Mouse (Mus musculus): ENCODE results near the gene Mrps14. TPM values are rescaled to one million over a fixed set of nuclear protein-coding genes. Genes with fewer than 3 reads are reported as not detected.
A peak's percentile ranks its signal among the peaks of the same experiment; 100 is the strongest.

The Mrps14 gene
- polyA plus RNA-seq, 1 experiment, result 11.2 TPM

- Histone ChIP-seq H3K4me1 (ENCODE audit: control insufficient read depth, insufficient read depth, insufficient read length, low read length) (peaks cover 3% of the 10 kb centered on the region; the same call in 1 of the 2 replicates), H3K36me3 (ENCODE audit: control insufficient read depth, insufficient read depth, low read length) (peaks cover 18% of the 10 kb centered on the region), H3K27ac (ENCODE audit: insufficient read depth, low read depth, low read length) (no peak overlapping the region), H3K27me3 (ENCODE audit: control insufficient read depth, insufficient read depth, low read length) (no peaks in the 10 kb centered on the region), H3K4me3 (ENCODE audit: low read depth, low read length) (no peak overlapping the region)
- WGBS, result 28% methylated on average over 3 of the region's 3 CpGs
- TF ChIP-seq CTCF (IDR thresholded peaks at IDR 0.05; ENCODE audit: extremely low read depth, insufficient read length, insufficient replicate concordance, low read depth, low read length), result no peak
- no peak for TF ChIP-seq POLR2A (IDR thresholded peaks at IDR 0.05; ENCODE audit: low read depth, low read length)
These were observed 15.6 kb downstream of the Mrps14 start for GRCm38 (mm10) chr1:160210566-160210965.

GRCm38 (mm10) chr1:160211597-160212122 lies 16.6 kb downstream of the Mrps14 start:
- WGBS, result under 1% methylated on average over 8 of the region's 8 CpGs
- Histone ChIP-seq H3K4me1 (ENCODE audit: control insufficient read depth, insufficient read depth, insufficient read length, low read length) (peaks cover 3% of the 10 kb centered on the region; the same call in 1 of the 2 replicates), H3K27ac (ENCODE audit: insufficient read depth, low read depth, low read length) (peak overlapping the region; percentile 75), H3K4me3 (ENCODE audit: low read depth, low read length) (peak overlapping the region; percentile 86; the same call in 1 of the 2 replicates), H3K36me3 (ENCODE audit: control insufficient read depth, insufficient read depth, low read length) (peaks cover 9% of the 10 kb centered on the region), H3K27me3 (ENCODE audit: control insufficient read depth, insufficient read depth, low read length) (no peaks in the 10 kb centered on the region)
- no peak for TF ChIP-seq CTCF (IDR thresholded peaks at IDR 0.05; ENCODE audit: extremely low read depth, insufficient read length, insufficient replicate concordance, low read depth, low read length)
- no peak for TF ChIP-seq POLR2A (IDR thresholded peaks at IDR 0.05; ENCODE audit: low read depth, low read length)

- WGBS, result under 1% methylated on average over 45 of the region's 45 CpGs
- Histone ChIP-seq H3K36me3 (ENCODE audit: control insufficient read depth, insufficient read depth, low read length) (peaks cover 7% of the 10 kb centered on the region), H3K27ac (ENCODE audit: insufficient read depth, low read depth, low read length) (peak overlapping the region; percentile 75), H3K27me3 (ENCODE audit: control insufficient read depth, insufficient read depth, low read length) (no peaks in the 10 kb centered on the region), H3K4me3 (ENCODE audit: low read depth, low read length) (peak overlapping the region; percentile 86), H3K4me1 (ENCODE audit: control insufficient read depth, insufficient read depth, insufficient read length, low read length) (peaks cover 3% of the 10 kb centered on the region; the same call in 1 of the 2 replicates)
- TF ChIP-seq POLR2A (IDR thresholded peaks at IDR 0.05; ENCODE audit: low read depth, low read length) (no peak), CTCF (IDR thresholded peaks at IDR 0.05; ENCODE audit: extremely low read depth, insufficient read length, insufficient replicate concordance, low read depth, low read length) (no peak)
These were observed 17.2 kb downstream of the Mrps14 start for GRCm38 (mm10) chr1:160212123-160212691.

GRCm38 (mm10) chr1:160212703-160213669 lies 18.0 kb downstream of the Mrps14 start, which contains the start of gene Cacybp:
TSS of gene Cacybp (minus strand) at chr1:160212875.
- WGBS, result under 1% methylated on average over 73 of the region's 76 CpGs
- H3K27ac ChIP-seq (ENCODE audit: insufficient read depth, low read depth, low read length), result peak within 1 kb of the TSS; percentile 96
- H3K4me3 ChIP-seq (ENCODE audit: low read depth, low read length), result peak within 1 kb of the TSS; percentile 86
- no peaks in the 10 kb centered on the region for H3K27me3 ChIP-seq (ENCODE audit: control insufficient read depth, insufficient read depth, low read length)
- no peaks in the 10 kb centered on the region for H3K36me3 ChIP-seq (ENCODE audit: control insufficient read depth, insufficient read depth, low read length)
- TF ChIP-seq CTCF (IDR thresholded peaks at IDR 0.05; ENCODE audit: extremely low read depth, insufficient read length, insufficient replicate concordance, low read depth, low read length) (peak; percentile 98), POLR2A (IDR thresholded peaks at IDR 0.05; ENCODE audit: low read depth, low read length) (peak; percentile 54; the same call in 1 of the 2 replicates)
- H3K4me1 ChIP-seq (ENCODE audit: control insufficient read depth, insufficient read depth, insufficient read length, low read length), result peaks cover 3% of the 10 kb centered on the region; the same call in 1 of the 2 replicates

- H3K4me3 ChIP-seq (ENCODE audit: low read depth, low read length), result no peak overlapping the region
- H3K27me3 ChIP-seq (ENCODE audit: control insufficient read depth, insufficient read depth, low read length), result no peaks in the 10 kb centered on the region
- H3K36me3 ChIP-seq (ENCODE audit: control insufficient read depth, insufficient read depth, low read length), result no peaks in the 10 kb centered on the region
- no peak for TF ChIP-seq CTCF (IDR thresholded peaks at IDR 0.05; ENCODE audit: extremely low read depth, insufficient read length, insufficient replicate concordance, low read depth, low read length)
- TF ChIP-seq POLR2A (IDR thresholded peaks at IDR 0.05; ENCODE audit: low read depth, low read length), result no peak
- H3K27ac ChIP-seq (ENCODE audit: insufficient read depth, low read depth, low read length), result no peak overlapping the region
- peaks cover 3% of the 10 kb centered on the region; the same call in 1 of the 2 replicates for H3K4me1 ChIP-seq (ENCODE audit: control insufficient read depth, insufficient read depth, insufficient read length, low read length)
- WGBS, result 96% methylated on average over 7 of the region's 7 CpGs
These were observed 19.2 kb downstream of the Mrps14 start for GRCm38 (mm10) chr1:160214171-160214570.

- WGBS, result 89% methylated on average over 3 of the region's 3 CpGs
- H3K36me3 ChIP-seq (ENCODE audit: control insufficient read depth, insufficient read depth, low read length), result no peaks in the 10 kb centered on the region
- H3K27me3 ChIP-seq (ENCODE audit: control insufficient read depth, insufficient read depth, low read length), result no peaks in the 10 kb centered on the region
- H3K4me3 ChIP-seq (ENCODE audit: low read depth, low read length), result no peak overlapping the region
- TF ChIP-seq CTCF (IDR thresholded peaks at IDR 0.05; ENCODE audit: extremely low read depth, insufficient read length, insufficient replicate concordance, low read depth, low read length), result no peak
- TF ChIP-seq POLR2A (IDR thresholded peaks at IDR 0.05; ENCODE audit: low read depth, low read length), result no peak
- H3K4me1 ChIP-seq (ENCODE audit: control insufficient read depth, insufficient read depth, insufficient read length, low read length), result peaks cover 3% of the 10 kb centered on the region; the same call in 1 of the 2 replicates
- no peak overlapping the region for H3K27ac ChIP-seq (ENCODE audit: insufficient read depth, low read depth, low read length)
These were observed 22.9 kb downstream of the Mrps14 start for GRCm38 (mm10) chr1:160217898-160218297.
